Mouse (Mus musculus) megakaryocyte, embryonic 14.5 days (primary cell): ENCODE data around the gene Tubgcp5. TPM values are rescaled to one million over a fixed set of nuclear protein-coding genes. Genes with fewer than 3 reads are reported as not detected.

ENCODE experiments used
- H3K27me3 ChIP-seq: replicated peaks from 2 replicates; pipeline ENCODE3; 2012; ENCODE audit warnings: inconsistent platforms
- H3K36me3 ChIP-seq: replicated peaks from 2 replicates; pipeline ENCODE3; 2012; ENCODE audit warnings: low read length, inconsistent platforms, mixed read lengths
- H3K4me1 ChIP-seq: 2 replicates; pipeline ENCODE4 v1.6.1; 2012; ENCODE audit warnings: inconsistent platforms
- H3K4me3 ChIP-seq: replicated peaks from 2 replicates; pipeline ENCODE3; 2012; ENCODE audit warnings: moderate library complexity, mild to moderate bottlenecking, inconsistent platforms
- H3K9me3 ChIP-seq: 2 replicates; pipeline ENCODE4 v1.6.1; 2012; ENCODE audit warnings: inconsistent platforms
- FLI1 ChIP-seq: IDR thresholded peaks from 2 replicates; pipeline ENCODE4 v1.6.1; 2012; ENCODE audit warnings: low read length, inconsistent platforms, mixed read lengths
- GATA1 ChIP-seq: IDR thresholded peaks from 3 replicates; pipeline ENCODE4 v1.6.1; 2012; ENCODE audit warnings: mixed read lengths, low read length, inconsistent platforms, borderline replicate concordance
- polyA plus RNA-seq: library from polyadenylated mRNA; stranded (reverse); fragments of >175 nt; gene quantifications from 2 replicates; pipeline ENCODE4 v1.2.3, GENCODE M21; 2012; ENCODE audit warnings: low replicate concordance; ENCODE audit not compliant: insufficient read depth

Gene Tubgcp5
- polyA plus RNA-seq, 1 experiment: 0.48 TPM

DNA sequence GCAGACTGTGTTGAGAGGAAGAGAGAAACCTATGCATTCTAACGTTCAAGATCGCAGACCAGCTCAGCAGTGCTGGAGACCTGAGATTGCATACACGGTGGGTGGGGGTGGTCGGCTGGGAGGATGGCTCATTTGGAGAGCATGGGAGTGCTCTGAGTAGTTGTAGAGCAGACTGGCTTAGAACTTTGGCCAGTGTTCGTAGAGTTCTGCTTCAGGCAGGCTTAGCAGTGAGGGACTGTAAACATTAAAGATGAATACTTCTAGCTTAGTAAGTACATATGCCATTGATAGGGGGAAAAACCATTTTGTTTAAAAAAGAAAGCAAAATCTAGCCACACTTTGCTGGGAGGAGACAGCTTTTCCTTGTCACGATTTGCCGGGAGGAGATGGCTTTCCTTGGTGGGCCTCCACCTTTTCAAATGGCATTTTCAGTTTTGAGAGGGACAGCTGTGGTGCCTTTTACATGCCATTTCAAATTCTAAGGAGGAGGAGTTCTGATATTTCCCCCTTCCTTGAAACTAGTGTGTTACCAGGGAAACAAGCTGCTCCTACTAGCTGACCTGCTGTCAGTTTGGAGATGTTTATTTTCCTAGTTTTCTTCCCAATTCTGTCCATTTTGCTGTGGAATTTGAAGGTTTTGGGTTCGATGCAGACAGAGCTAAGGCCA is 71.9 kb downstream of the Tubgcp5 start:
- Histone ChIP-seq H3K4me1 (peaks cover 74% of the 10 kb centered on the region), H3K36me3 (peaks cover 40% of the 10 kb centered on the region), H3K4me3 (no peak overlapping the region), H3K9me3 (no peaks in the 10 kb centered on the region), H3K27me3 (no peaks in the 10 kb centered on the region)
- TF ChIP-seq FLI1 (no peak), GATA1 (no peak)

DNA sequence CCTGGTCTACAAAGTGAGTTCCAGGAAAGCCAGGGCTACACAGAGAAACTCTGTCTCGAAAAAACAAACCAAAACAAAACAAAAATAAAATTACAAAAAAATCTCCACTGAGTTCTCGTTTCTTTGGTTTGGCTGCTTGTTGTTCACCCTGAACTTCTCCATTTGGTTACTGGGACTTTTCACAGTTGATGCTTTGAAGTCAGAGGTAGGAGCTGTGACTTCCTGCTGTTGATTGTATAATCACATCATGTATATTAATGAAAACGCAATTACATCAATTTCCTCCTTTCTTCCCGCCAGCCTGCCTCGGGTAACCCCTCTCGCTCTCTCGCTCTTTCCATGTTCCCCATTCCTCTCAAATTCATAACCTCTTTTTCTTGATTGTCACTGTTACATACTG is 74.3 kb downstream of the Tubgcp5 start:
- peaks cover 66% of the 10 kb centered on the region for H3K4me1 ChIP-seq
- TF ChIP-seq GATA1: no peak
- TF ChIP-seq FLI1: no peak

DNA sequence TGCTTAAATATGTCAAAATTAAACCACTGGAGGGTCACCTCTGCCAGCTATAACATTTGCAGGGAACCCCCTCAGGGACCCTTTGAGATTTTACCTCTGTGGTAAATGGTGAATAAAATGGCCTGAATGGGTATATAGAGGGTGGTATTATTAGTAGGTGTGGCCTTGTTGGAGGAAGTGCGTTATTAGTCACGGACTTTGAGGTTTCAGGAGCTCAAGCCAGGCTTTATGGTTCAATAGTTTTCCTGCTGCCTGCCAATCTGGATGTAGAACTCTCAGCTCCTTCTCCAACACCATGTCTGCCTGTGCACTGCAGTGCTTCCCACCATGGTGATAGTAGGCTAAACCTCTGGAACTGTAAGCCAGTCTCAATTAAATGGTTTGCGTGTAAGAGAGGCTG is 75.3 kb downstream of the Tubgcp5 start:
- Histone ChIP-seq H3K36me3 (peaks cover 47% of the 10 kb centered on the region), H3K4me1 (peaks cover 56% of the 10 kb centered on the region)
- TF ChIP-seq GATA1 (no peak), FLI1 (no peak)

More for the DNA sequence above, 74.3 kb downstream of the Tubgcp5 start:
- H3K27me3 ChIP-seq: no peaks in the 10 kb centered on the region
- no peak overlapping the region for H3K4me3 ChIP-seq
- H3K9me3 ChIP-seq: no peaks in the 10 kb centered on the region
- peaks cover 45% of the 10 kb centered on the region for H3K36me3 ChIP-seq

DNA sequence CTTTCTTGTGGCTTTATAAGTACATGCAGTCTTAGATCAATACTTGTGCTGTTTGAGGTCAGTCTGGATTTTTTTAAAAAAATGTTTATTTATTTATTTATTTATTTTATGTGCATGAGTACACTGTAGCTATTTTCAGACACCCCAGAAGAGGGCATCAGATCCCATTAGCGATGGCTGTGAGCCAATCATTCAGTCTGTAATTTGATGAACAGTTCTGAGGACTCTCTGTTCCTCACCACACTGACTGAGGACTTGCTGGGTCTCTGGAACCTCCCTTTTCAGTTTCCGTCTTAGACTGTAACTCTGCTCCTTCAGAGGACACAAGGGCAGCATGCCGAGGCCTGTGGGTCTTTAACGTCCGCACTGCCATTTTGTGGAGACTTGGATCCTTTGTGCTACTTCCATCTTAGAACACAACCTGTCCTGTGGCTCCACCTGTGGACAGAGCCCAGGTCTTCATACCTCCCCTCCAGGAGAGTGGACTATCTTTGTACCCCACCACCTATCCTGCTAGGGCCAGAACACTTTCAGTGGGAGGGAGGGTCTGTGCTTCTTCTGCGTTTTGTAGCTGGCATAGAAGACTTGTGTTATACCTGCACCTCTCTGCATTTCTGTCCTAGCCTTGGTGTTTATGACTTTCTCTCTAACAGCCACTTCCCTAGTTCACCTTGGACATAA is 76.5 kb downstream of the Tubgcp5 start:
- Histone ChIP-seq H3K4me3 (no peak overlapping the region), H3K27me3 (no peaks in the 10 kb centered on the region), H3K9me3 (no peaks in the 10 kb centered on the region), H3K4me1 (peaks cover 45% of the 10 kb centered on the region), H3K36me3 (peaks cover 59% of the 10 kb centered on the region)
- TF ChIP-seq GATA1 (no peak), FLI1 (no peak)

More for the DNA sequence above, 75.3 kb downstream of the Tubgcp5 start:
- Histone ChIP-seq H3K27me3 (no peaks in the 10 kb centered on the region), H3K9me3 (no peaks in the 10 kb centered on the region), H3K4me3 (no peak overlapping the region)

DNA sequence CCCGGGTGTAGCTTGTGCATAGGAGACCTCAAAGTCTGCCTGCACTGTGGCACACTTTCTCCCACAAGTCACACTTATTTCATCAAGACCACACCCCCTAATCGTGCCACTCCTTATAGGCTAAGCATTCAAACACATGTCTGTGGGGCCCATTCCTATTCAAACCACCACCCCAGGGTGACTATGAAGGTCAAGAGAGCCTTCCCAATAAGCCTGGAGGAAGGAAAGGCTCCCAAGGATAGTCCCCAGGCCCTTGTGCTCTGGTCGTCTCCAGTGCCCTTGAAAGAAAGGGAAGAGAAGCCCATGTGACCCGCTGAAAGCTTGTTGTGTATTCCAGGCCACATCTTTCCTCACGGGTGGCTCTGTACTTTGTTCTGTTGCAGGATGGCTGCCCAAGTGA is 77.5 kb downstream of the Tubgcp5 start:
- peaks cover 69% of the 10 kb centered on the region for H3K36me3 ChIP-seq
- TF ChIP-seq FLI1: no peak

DNA sequence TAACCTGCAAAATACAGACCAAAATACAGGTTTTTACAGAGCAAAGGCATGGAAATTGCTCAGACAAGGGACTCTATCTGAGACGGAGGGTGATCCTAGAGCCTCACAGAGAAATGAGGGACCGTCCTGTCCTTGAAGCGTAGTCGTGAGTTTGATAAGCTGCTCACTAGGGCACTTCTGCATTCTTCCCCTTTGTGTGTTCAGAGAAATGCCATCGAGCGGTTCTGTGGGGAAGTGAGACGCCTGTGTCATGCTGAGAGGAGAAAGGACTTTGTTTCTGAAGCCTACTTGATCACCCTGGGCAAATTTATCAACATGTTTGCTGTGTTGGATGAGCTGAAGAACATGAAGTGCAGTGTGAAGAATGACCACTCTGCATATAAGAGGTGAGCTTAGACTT is 80.7 kb downstream of the Tubgcp5 start:
- Histone ChIP-seq H3K27me3 (no peaks in the 10 kb centered on the region), H3K36me3 (peaks cover 97% of the 10 kb centered on the region), H3K4me3 (no peak overlapping the region), H3K9me3 (no peaks in the 10 kb centered on the region), H3K4me1 (peaks cover 12% of the 10 kb centered on the region)
- TF ChIP-seq FLI1 (no peak), GATA1 (no peak)

More for the DNA sequence above, 77.5 kb downstream of the Tubgcp5 start:
- H3K4me3 ChIP-seq: no peak overlapping the region
- H3K27me3 ChIP-seq: no peaks in the 10 kb centered on the region
- peaks cover 36% of the 10 kb centered on the region for H3K4me1 ChIP-seq
- H3K9me3 ChIP-seq: no peaks in the 10 kb centered on the region

DNA sequence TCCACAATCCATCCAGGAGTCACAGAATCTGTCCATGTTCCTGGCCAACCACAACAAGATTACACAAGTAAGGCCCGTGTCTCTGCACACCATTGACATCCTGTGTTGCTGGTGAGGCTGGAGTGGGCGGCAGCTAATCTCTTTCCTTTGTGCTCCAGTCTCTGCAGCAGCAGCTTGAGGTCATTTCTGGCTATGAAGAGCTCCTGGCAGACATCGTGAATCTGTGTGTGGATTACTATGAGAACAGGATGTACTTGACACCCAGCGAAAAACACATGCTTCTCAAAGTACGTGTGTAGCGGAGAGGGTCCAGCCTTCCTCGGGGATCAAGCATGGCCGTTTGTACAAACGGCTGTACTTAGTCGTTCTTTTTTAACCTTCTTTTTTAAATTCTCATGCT is 83.8 kb downstream of the Tubgcp5 start:
- Histone ChIP-seq H3K4me3 (no peak overlapping the region), H3K9me3 (no peaks in the 10 kb centered on the region), H3K36me3 (peaks cover 100% of the 10 kb centered on the region), H3K27me3 (no peaks in the 10 kb centered on the region), H3K4me1 (peaks cover 6% of the 10 kb centered on the region)
- no peak for TF ChIP-seq FLI1
- no peak for TF ChIP-seq GATA1

DNA sequence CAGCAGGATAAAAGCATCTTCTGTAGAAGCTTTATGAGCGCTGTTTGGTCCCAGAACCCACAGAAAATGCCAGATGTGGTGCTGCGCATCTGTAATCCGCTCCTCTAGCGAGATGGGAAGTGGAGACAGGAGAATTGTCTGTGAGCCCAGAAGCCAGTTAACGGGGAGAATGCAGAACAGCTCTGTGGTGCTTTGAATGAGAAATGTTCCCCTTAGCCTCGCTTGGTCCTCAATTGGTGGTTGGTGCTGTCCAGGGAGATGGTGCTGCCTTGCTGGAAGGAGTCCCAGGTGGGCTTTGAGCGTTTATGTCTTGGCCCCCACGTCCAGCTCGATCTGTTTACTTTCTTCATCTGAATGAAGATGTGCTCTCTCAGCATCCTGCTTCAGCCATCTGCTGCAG is 86.9 kb downstream of the Tubgcp5 start:
- Histone ChIP-seq H3K4me3 (no peak overlapping the region), H3K27me3 (no peaks in the 10 kb centered on the region), H3K9me3 (no peaks in the 10 kb centered on the region), H3K36me3 (peaks cover 98% of the 10 kb centered on the region), H3K4me1 (peaks cover 6% of the 10 kb centered on the region)
- TF ChIP-seq GATA1 (no peak), FLI1 (no peak)

Other genes starting within 250 kb of the Tubgcp5 start
- 0.13 TPM in 1 of 2 replicates, not detected in the other for gene Siglech, start 26.0 kb upstream of the Tubgcp5 start, polyA plus RNA-seq
- gene Cyfip1, start 47.6 kb downstream of the Tubgcp5 start, polyA plus RNA-seq: 4.0 and 10.6 TPM in 2 replicates
- gene Nipa2, start 168.3 kb downstream of the Tubgcp5 start, polyA plus RNA-seq: 1.4 and 3.8 TPM in 2 replicates
- 0.86 TPM in 1 of 2 replicates, not detected in the other for gene Nipa1, start 225.8 kb downstream of the Tubgcp5 start, polyA plus RNA-seq